Mouse (Mus musculus): ENCODE data around the gene Syne1. TPM values are rescaled to one million over a fixed set of nuclear protein-coding genes. Genes with fewer than 3 reads are reported as not detected.

Syne1 gene
- total RNA-seq, 1 experiment from 2014 or later = 27.4 TPM

- ATAC-seq (replicated peaks in 1 of 2; ENCODE audit: insufficient read depth in 1 of 2, low FRiP score in 2 of 2, low TSS enrichment in 1 of 2, low read depth in 1 of 2, poor library complexity in 2 of 2, severe bottlenecking in 2 of 2) = peak; percentile 55 to 70; a peak in 3 of 4 replicates
These were observed 387.5 kb downstream of the Syne1 start for GRCm38 (mm10) chr10:5163770-5164169.

DNA sequence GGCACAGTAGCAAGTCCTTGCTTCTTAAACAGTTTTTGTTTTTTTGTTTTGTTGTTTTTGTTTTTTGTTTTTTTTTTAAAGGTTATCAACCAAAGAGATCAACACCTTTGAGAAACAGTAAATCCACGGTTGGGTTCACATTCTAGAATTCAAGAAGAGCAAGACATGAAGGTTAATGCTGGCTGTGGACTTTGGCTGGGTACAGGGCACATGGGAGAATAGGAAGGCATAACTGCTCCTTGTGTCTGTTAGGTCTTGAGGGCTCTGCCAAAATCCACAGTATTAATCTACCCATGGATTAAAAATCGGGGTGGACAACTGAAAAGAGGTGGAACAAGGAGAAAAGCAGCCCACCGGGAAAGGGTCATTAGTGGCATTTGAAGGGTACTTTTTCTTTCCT, 388.0 kb downstream of the Syne1 start:
- ATAC-seq (replicated peaks in 1 of 2; ENCODE audit: insufficient read depth in 1 of 2, low FRiP score in 2 of 2, low TSS enrichment in 1 of 2, low read depth in 1 of 2, poor library complexity in 2 of 2, severe bottlenecking in 2 of 2) = no peak

DNA sequence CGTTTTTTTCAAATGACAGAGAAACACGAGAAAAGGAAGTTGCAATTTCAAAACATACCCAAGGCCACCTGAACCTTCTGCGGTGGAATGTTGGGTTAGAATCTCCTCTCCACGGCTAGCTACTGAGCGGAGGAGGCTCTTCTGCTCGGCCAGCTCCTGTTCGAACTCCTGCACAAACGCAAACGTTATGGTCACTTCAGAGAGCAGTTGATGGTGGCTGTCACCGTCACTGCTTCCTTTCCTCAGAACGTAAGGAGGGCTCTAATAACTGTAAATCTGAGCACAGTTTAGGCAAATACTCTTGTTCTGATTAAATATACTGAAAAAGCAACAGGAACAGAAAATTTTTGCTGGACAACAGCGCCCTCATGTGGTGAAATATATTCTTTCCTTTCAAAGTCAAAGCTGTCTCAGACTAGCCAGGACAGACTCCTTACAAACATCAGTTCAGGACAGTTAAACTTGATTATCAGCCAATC, 389.8 kb downstream of the Syne1 start:
- ATAC-seq (replicated peaks in 1 of 2; ENCODE audit: insufficient read depth in 1 of 2, low FRiP score in 2 of 2, low TSS enrichment in 1 of 2, low read depth in 1 of 2, poor library complexity in 2 of 2, severe bottlenecking in 2 of 2) = peak; percentile 30 to 68; a peak in 2 of 4 replicates

- no peak for ATAC-seq (replicated peaks in 1 of 2; ENCODE audit: insufficient read depth in 1 of 2, low FRiP score in 2 of 2, low TSS enrichment in 1 of 2, low read depth in 1 of 2, poor library complexity in 2 of 2, severe bottlenecking in 2 of 2)
These were observed 391.6 kb downstream of the Syne1 start for GRCm38 (mm10) chr10:5159679-5160078.

GRCm38 (mm10) chr10:5153047-5153446, 398.2 kb downstream of the Syne1 start:
- no peak for ATAC-seq (replicated peaks in 1 of 2; ENCODE audit: insufficient read depth in 1 of 2, low FRiP score in 2 of 2, low TSS enrichment in 1 of 2, low read depth in 1 of 2, poor library complexity in 2 of 2, severe bottlenecking in 2 of 2)

DNA sequence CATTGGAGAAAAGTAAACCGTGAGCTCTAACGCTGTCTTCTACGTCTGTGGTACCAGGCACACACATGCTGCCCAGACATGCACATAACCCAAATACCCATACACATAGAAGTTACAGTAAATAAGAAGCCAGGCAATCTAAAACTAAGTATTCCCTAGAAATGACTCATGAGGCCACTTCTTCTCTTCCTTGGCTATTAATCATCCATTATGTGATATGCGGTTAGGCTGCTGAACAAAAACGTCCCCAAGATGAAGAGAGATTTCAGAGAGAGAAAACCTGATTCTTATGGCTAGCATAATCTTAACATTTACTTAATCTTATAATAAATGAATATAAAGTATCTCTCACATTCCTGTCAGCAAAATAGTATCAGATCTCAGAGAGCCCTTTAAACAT, 409.8 kb downstream of the Syne1 start:
- ATAC-seq (replicated peaks in 1 of 2; ENCODE audit: insufficient read depth in 1 of 2, low FRiP score in 2 of 2, low TSS enrichment in 1 of 2, low read depth in 1 of 2, poor library complexity in 2 of 2, severe bottlenecking in 2 of 2) = no peak

DNA sequence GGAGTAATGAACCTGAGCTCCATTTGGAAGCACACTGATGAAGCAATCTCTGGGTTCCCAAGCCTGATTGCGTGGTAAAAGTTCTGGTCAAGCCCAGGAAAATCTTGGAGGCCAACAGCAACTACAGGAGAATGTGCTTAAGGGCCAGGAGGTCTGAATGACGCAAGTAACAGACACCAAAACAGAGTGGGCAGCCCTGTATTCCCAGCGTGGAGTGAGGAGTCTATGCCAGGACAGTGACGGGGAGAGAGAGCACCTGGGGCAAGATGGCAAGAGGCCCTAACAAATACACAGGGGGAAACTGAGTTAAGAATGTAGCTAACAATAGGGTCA, 411.4 kb downstream of the Syne1 start:
- ATAC-seq (replicated peaks in 1 of 2; ENCODE audit: insufficient read depth in 1 of 2, low FRiP score in 2 of 2, low TSS enrichment in 1 of 2, low read depth in 1 of 2, poor library complexity in 2 of 2, severe bottlenecking in 2 of 2) = no peak

DNA sequence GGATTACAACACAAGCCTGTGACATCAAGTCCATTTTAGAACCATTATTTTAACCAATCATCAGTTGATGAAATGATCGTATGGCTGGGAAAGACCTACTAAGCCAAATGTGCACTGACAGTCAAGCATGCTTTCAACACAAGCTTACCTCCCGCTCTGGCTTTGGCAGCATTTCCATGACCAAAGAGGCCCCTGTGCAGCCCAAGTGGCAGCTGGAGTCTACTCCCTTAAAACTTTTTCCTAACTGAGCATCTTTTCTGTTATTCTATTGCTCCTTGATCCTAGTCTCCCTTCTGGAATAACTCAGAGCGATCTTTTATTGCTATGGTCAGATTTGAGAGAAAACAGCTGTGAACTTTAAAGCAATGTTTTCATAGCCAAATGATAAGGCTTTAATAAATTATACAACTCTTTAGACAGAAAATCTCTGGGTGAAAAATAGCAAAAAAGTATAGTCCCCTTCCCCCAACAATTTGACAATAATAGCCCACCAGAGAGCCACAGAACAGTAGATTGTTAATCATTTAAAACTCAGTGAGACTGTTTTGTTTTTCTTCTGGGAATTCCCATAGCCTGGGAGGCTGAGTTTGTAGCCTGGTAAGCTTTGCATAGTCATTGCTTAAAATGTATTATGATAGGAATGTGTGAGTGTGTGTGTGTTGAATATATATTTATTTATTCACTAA, 411.9 kb downstream of the Syne1 start:
- no peak for ATAC-seq (replicated peaks in 1 of 2; ENCODE audit: insufficient read depth in 1 of 2, low FRiP score in 2 of 2, low TSS enrichment in 1 of 2, low read depth in 1 of 2, poor library complexity in 2 of 2, severe bottlenecking in 2 of 2)

DNA sequence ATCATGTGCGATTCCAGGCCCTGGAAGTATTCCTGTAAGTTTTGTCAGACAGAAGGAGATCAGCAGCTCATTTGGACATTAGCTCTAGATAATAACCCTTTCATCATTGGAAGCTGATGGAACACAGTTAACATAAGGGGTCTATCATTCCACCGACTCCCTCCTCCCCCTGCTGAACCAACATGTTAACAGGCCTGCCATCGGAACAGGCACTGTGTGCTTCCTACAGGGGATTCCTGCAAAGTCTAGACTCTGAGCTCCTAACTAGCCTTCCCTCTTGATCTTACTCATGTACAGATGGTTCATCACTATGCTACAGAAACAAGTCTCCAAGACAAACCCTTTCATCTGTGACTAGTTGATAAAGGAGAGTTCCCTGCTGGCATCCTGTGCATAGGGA, 419.2 kb downstream of the Syne1 start:
- no peak for ATAC-seq (replicated peaks in 1 of 2; ENCODE audit: insufficient read depth in 1 of 2, low FRiP score in 2 of 2, low TSS enrichment in 1 of 2, low read depth in 1 of 2, poor library complexity in 2 of 2, severe bottlenecking in 2 of 2)

DNA sequence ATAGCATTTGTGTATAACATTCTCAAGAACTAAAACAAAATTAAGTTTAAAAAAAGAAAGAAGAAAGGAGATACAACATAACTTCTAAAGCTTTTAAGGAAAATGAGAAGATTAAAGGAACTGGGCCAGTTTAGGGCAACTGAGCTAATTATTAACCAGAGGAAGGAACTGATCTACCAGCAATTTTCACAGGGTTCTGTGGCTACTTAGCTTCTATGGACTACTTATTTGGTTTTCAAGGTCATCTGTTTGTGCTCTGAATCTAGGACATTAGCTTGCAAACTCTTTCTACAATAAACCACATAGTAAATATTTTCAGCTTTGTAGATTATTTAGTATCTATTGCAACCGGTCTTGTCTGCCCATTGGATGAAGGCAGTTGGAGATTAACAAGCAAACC, 420.8 kb downstream of the Syne1 start:
- ATAC-seq (replicated peaks in 1 of 2; ENCODE audit: insufficient read depth in 1 of 2, low FRiP score in 2 of 2, low TSS enrichment in 1 of 2, low read depth in 1 of 2, poor library complexity in 2 of 2, severe bottlenecking in 2 of 2) = no peak

- ATAC-seq (replicated peaks in 1 of 2; ENCODE audit: insufficient read depth in 1 of 2, low FRiP score in 2 of 2, low TSS enrichment in 1 of 2, low read depth in 1 of 2, poor library complexity in 2 of 2, severe bottlenecking in 2 of 2) = no peak
These were observed 426.5 kb downstream of the Syne1 start for GRCm38 (mm10) chr10:5124757-5125156.

DNA sequence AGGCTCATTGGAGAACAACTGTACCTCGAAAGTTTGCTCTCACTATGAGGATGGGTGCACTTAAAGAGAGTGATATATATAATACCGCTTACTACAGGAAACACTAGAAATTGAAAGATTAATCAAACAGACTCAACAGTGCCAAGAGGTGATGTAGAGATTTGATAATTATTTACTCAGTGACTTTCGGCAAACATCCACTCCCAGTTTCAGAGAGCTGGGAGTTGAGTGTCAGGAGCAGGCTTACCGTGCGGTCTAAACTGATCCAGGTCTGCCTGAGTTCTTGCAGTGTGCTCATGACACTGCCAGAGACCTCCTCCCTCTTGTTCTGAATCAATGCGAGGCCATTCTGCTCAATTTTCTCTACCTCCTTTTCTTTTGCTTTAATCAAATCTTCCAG, 434.6 kb downstream of the Syne1 start:
- ATAC-seq (replicated peaks in 1 of 2; ENCODE audit: insufficient read depth in 1 of 2, low FRiP score in 2 of 2, low TSS enrichment in 1 of 2, low read depth in 1 of 2, poor library complexity in 2 of 2, severe bottlenecking in 2 of 2) = no peak

DNA sequence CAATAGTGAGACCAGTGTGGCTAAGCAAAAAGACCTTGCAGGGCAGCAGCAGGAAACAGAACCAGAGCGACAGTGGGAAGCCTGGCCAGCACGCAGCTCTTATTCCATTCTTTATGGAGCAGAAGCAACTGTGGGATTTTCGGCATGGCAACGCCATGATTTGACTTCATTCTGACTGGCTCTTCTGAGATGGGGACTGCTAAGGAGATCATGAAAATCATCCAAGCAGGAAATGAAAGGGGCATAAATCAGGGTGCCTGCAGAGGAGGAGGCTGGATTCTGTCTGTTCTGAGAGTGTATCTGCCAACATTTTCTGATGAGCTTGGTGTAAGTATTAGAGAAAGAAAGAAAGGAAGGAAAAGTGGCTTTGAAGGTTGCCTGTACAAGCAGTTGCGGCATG, 435.1 kb downstream of the Syne1 start:
- ATAC-seq (replicated peaks in 1 of 2; ENCODE audit: insufficient read depth in 1 of 2, low FRiP score in 2 of 2, low TSS enrichment in 1 of 2, low read depth in 1 of 2, poor library complexity in 2 of 2, severe bottlenecking in 2 of 2) = no peak

GRCm38 (mm10) chr10:5110773-5111172, 440.5 kb downstream of the Syne1 start:
- no peak for ATAC-seq (replicated peaks in 1 of 2; ENCODE audit: insufficient read depth in 1 of 2, low FRiP score in 2 of 2, low TSS enrichment in 1 of 2, low read depth in 1 of 2, poor library complexity in 2 of 2, severe bottlenecking in 2 of 2)

DNA sequence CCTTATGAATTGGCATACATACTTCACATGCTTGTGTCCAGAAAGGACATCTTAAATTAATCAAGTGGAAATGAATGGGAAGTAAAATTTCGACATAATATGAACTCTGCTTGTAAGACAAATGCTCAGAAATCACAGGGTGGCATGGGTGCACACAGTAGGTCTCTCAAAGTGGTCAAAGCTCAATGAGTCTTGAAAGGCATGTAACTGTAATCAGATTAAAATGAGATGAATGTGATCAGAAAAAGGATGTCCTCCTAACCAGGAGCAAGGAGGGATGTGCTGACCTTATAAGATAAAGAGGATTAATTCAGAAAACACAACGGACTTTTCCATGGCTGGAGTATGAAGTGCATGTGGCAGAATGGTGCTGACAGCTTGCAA, 453.5 kb downstream of the Syne1 start:
- no peak for ATAC-seq (replicated peaks in 1 of 2; ENCODE audit: insufficient read depth in 1 of 2, low FRiP score in 2 of 2, low TSS enrichment in 1 of 2, low read depth in 1 of 2, poor library complexity in 2 of 2, severe bottlenecking in 2 of 2)

GRCm38 (mm10) chr10:5096996-5097753, 454.1 kb downstream of the Syne1 start:
- ATAC-seq (replicated peaks in 1 of 2; ENCODE audit: insufficient read depth in 1 of 2, low FRiP score in 2 of 2, low TSS enrichment in 1 of 2, low read depth in 1 of 2, poor library complexity in 2 of 2, severe bottlenecking in 2 of 2) = no peak

GRCm38 (mm10) chr10:5089133-5089532, 462.1 kb downstream of the Syne1 start:
- no peak for ATAC-seq (replicated peaks in 1 of 2; ENCODE audit: insufficient read depth in 1 of 2, low FRiP score in 2 of 2, low TSS enrichment in 1 of 2, low read depth in 1 of 2, poor library complexity in 2 of 2, severe bottlenecking in 2 of 2)

GRCm38 (mm10) chr10:5087336-5087735, 463.9 kb downstream of the Syne1 start:
- ATAC-seq (replicated peaks in 1 of 2; ENCODE audit: insufficient read depth in 1 of 2, low FRiP score in 2 of 2, low TSS enrichment in 1 of 2, low read depth in 1 of 2, poor library complexity in 2 of 2, severe bottlenecking in 2 of 2) = no peak

DNA sequence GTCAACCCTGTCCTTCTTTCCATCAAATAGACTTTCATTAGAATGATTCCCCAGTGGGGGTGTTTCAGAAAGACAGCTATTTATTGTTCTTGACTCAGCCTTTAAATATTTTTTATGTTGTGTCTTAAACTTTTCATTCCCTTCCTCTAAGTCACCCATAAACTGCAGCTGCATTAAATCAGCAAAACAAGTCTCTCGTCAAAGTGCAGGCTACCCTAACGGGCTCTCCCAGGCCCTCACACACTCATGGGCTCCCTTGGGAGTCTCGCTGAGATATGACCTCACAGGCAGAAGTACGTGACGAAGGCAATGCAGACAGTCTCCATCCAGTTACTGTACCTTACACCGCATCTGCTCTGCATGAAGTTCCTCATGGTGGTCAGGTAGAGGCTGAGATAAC, 465.0 kb downstream of the Syne1 start:
- ATAC-seq (replicated peaks in 1 of 2; ENCODE audit: insufficient read depth in 1 of 2, low FRiP score in 2 of 2, low TSS enrichment in 1 of 2, low read depth in 1 of 2, poor library complexity in 2 of 2, severe bottlenecking in 2 of 2) = no peak
